Mouse (Mus musculus) CH12.LX (cell line): ENCODE data around the gene Katnbl1.

Experiments used
- CTCF ChIP-seq, 2 experiments: IDR thresholded peaks in 1 of 2; conservative IDR thresholded peaks in 1 of 2; 2 replicates each; pipeline ENCODE4 v1.5.1; 2011 to 2012; ENCODE audit warnings: low read depth in 2 of 2, low read length in 2 of 2, improper control_type of control experiment in 1 of 2, inconsistent platforms in 1 of 2, mild to moderate bottlenecking in 1 of 2, moderate library complexity in 1 of 2
- EP300 ChIP-seq: IDR thresholded peaks from 2 replicates; pipeline ENCODE4 v1.6.1; 2011; ENCODE audit warnings: low read length, improper control_type of control experiment
- HCFC1 ChIP-seq: IDR thresholded peaks from 2 replicates; pipeline ENCODE4 v1.6.1; 2012; ENCODE audit warnings: low read depth, mild to moderate bottlenecking, inconsistent platforms, low read length, improper control_type of control experiment
- JUN ChIP-seq: IDR thresholded peaks from 2 replicates; pipeline ENCODE4 v1.6.1; 2011; ENCODE audit warnings: low read depth, mild to moderate bottlenecking, low read length, improper control_type of control experiment, moderate library complexity; ENCODE audit not compliant: insufficient read depth
- JUND ChIP-seq: conservative IDR thresholded peaks from 2 replicates; pipeline ENCODE4 v1.6.1; 2011; ENCODE audit warnings: low read depth, low read length, improper control_type of control experiment
- MAX ChIP-seq: IDR thresholded peaks from 2 replicates; pipeline ENCODE4 v1.6.1; 2011; ENCODE audit warnings: low read length, improper control_type of control experiment
- NELFE ChIP-seq: IDR thresholded peaks from 2 replicates; pipeline ENCODE4 v1.6.1; 2011; ENCODE audit warnings: low read depth, low read length, improper control_type of control experiment
- NRF1 ChIP-seq: IDR thresholded peaks from 2 replicates; pipeline ENCODE4 v1.6.1; 2014; ENCODE audit warnings: low read depth, mild to moderate bottlenecking, inconsistent platforms, low read length, improper control_type of control experiment, moderate library complexity
- POLR2A ChIP-seq: IDR thresholded peaks from 2 replicates; pipeline ENCODE4 v1.6.1; 2011; ENCODE audit warnings: low read depth, mild to moderate bottlenecking, improper control_type of control experiment, low read length
- POLR2AphosphoS2 ChIP-seq: IDR thresholded peaks from 2 replicates; pipeline ENCODE4 v1.6.1; 2011; ENCODE audit warnings: low read depth, low read length, improper control_type of control experiment
- RAD21 ChIP-seq: IDR thresholded peaks from 2 replicates; pipeline ENCODE4 v1.6.1; 2011; ENCODE audit warnings: low read depth, mild to moderate bottlenecking, low read length, improper control_type of control experiment, moderate library complexity
- RCOR1 ChIP-seq: conservative IDR thresholded peaks from 2 replicates; pipeline ENCODE4 v1.6.1; 2012; ENCODE audit warnings: low read depth, mild to moderate bottlenecking, inconsistent platforms, low read length, improper control_type of control experiment
- TCF12 ChIP-seq: IDR thresholded peaks from 2 replicates; pipeline ENCODE4 v1.6.1; 2014; ENCODE audit warnings: low read depth, mild to moderate bottlenecking, inconsistent platforms, low read length, improper control_type of control experiment
- ZC3H11A ChIP-seq: IDR thresholded peaks from 2 replicates; pipeline ENCODE4 v1.6.1; 2012; ENCODE audit warnings: low read depth, mild to moderate bottlenecking, inconsistent platforms, low read length, improper control_type of control experiment

DNA sequence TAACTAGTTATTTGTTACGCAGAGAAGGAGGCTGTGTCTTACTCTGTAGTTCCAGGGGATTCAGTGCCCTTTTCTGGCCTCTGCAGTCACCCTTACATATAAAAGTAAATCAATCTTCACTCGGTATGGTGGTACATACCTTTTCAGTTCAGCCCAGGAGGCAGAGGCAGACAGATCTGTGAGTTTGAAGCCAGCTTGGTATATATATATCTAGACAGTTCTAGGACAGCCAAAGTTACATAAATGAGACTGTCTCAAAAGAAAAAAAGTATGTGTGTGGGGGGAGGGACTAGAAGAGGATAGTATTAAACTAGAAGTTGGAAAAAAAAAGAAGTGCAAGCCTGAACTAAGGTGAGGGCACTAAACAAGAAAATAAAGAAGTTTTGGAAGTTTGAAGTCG is 30.8 kb upstream of the Katnbl1 start:
- TF ChIP-seq TCF12 = no peak
- TF ChIP-seq POLR2A = no peak
- no peak for TF ChIP-seq CTCF (conservative IDR thresholded peaks at IDR 0.05 in 1 of 2, IDR thresholded peaks at IDR 0.05 in 1 of 2; ENCODE audit: low read depth in 2 of 2, low read length in 2 of 2)
- TF ChIP-seq HCFC1 = no peak
- no peak for TF ChIP-seq NRF1
- TF ChIP-seq EP300 = no peak
- TF ChIP-seq MAX = no peak
- no peak for TF ChIP-seq ZC3H11A
- no peak for TF ChIP-seq POLR2AphosphoS2
- TF ChIP-seq RAD21 = no peak
- no peak for TF ChIP-seq RCOR1
- no peak for TF ChIP-seq JUND
- TF ChIP-seq JUN = no peak
- TF ChIP-seq NELFE = no peak
